Mouse (Mus musculus) B cell, adult 2 months (primary cell): ENCODE results near the gene Cyp2t4.

Experiments
- DNase-seq, 2 experiments: peaks; one replicate each; pipeline ENCODE4 v3.0.0; 2022

Cyp2t4 gene

DNA sequence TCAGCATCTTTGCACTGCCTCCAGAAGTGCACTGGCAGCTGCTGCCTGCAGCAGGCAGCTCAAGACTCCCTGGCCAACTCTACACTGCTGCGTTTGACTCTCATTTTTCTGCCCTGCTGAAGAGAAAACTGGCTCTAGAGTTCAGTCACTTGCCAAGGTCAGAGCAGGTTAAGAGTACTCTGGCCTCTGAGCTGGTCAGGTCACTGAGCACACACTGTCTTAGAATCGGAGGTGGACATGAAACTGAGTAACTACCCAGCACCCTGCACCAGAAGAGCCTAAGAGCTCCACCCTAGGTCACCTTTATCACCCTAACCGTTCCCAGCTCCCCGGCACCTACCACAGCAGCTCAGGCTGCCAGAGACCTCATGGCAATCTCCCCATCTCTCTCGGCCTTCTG lies 32.5 kb downstream of the Cyp2t4 start:
- no peak for DNase-seq

DNA sequence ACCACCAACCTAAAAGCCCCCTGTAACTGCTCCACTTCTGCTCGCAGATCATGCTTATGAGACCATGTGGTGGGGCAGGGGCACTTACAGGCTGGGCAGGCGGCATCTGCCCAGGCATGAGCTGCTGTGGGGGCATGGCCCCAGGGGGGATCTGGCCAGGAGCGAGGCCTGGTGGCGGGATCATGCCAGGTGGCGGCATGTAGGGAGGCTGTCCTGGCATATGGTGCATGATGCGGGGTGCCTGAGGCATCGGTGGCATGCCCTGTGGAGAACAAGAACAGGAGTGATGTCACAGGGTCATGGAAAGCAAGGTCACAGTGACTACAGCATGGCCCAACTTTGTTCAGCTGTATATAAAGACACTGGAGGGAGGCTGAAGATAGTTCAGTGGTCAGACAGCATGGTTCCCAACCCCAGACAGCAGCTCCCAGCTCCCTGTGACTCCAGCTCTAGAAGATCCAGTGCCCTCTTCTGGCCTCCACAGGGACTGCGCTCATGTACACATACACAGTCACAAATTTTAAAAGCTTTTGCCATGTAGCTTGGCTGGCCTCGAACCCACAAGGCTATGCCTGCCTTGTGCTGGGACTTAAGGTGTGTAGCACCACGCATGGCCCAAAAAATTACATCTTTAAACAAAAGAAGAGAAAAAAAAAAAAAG lies 35.9 kb downstream of the Cyp2t4 start:
- peak; percentile 23 to 28 for DNase-seq

DNA sequence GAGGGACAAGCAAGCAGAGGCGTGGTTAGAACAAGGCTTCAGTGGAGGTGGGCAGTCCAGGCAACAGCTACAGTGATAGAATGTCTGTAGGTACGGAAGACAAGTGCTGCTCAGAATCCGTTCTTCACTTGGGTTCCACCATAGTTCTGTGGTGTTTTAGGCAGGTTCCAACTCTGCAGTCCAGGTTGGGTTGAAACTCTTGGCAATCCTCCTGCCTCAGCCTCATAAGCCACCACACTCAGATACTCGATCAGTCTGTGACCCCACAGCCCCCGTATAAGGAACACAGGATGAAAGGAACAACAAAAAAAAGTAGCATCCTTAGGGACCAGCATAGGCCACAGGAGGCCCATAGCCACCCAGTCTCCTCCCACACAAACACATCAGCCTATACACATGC lies 38.9 kb downstream of the Cyp2t4 start:
- DNase-seq, result no peak

DNA sequence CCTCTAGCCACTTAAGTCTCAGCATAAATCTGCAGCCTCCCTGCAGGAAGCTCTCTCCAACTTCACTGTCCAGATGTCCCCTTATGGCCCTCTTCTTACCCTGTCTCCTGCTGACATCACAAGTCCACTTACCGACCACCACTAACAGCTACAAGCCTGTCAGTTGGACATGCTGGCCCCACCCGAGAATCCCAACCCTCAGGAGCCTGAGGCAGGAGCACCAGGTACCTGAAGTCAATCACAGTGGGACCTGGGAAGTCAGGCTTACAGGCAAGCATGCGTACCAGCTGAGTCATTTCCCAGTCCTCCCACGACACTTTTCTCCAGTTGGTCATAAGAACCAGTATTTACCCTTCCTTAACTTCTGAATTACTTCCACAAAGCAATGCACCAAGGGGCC lies 40.2 kb downstream of the Cyp2t4 start:
- no peak for DNase-seq

DNA sequence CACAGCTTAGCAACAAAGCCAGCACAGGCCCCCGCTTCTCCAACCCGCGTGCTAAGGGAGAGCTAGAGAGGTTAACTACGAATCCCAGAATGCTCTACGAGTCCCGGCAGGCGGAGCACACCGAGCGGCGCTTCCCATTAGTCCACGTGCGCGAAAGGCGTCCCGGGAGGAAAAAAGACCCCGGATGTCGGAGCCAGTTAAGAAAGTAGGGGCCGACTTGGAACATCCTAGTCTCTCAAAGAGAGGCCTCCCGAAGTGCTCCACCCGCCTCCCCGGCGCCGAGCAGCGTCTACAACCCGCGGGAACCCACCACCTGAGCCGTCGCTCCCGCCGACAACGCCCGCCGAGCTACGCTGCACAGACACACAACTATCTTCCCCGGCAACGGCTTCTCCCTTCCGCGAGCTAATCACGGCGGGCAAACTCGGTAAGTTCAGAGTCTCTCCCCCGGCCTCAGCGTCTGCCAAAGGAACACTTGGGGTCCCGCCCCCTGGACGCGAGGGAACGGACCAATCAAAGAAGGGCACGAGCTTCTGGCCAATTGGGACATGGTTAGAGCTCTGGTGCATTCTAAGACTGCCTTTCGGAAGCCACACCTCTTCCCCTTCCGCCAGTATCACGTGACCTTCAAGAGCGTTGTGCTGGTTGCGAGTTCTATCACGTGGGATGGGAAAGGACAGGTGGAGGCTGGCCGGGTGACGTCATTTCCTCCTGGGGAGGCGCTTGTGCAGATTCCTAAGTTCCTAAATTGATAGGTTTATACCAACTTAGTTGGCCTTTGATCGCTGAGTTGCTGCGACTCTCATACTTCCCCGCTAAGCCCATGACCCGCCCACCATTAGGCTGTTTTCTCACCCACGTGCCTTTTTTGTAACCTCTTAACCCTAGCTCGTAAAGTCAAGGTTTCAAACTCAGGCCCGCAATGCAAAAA lies 42.4 kb downstream of the Cyp2t4 start, which contains the start of the genes BC024978 and Snrpa:
TSS of gene BC024978 (plus strand) at position 101 of the 931 bp plus-strand sequence.
TSS of gene Snrpa (minus strand) at position 591 of the 931 bp plus-strand sequence.
- peak; percentile 93 to 96 for DNase-seq

DNA sequence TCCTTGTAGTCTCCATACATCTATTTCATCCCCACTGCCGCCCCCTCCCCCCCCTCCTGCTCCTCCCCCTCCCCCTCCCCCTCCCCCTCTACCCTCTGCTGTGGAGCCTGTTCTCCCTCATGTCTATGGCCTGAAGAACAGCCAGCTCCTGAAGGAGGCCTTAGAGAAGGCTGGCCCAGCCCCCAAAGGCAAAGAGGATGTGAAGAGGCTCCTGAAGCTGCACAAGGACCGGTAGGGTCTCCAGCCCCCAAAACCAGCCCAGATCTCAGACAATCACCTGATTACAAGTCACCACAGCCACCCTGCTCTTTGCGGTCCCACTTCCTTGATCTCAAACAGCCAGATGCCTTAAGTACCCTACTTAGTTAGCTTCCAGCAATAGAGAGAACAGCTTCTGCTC lies 43.6 kb downstream of the Cyp2t4 start:
- no peak for DNase-seq

DNA sequence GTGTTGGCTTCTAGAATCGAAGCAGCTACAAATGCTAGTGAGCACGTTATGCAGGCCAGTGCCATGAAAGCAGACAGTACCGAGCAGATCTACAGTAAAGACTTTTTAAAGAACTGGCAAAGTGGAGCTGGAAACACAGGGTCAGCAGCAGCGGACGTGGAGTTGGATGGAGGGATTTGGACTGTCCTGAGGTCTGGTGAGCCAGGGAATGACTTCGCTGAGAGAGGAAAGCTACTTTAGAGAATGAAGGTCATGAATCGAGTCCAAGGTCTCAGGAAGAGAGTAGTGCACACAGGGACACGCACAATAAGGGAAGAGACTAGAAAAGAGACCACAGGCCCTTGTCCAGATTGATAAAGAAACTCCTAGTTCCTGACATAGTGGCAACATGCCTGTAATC lies 44.1 kb downstream of the Cyp2t4 start:
- DNase-seq, result no peak

DNA sequence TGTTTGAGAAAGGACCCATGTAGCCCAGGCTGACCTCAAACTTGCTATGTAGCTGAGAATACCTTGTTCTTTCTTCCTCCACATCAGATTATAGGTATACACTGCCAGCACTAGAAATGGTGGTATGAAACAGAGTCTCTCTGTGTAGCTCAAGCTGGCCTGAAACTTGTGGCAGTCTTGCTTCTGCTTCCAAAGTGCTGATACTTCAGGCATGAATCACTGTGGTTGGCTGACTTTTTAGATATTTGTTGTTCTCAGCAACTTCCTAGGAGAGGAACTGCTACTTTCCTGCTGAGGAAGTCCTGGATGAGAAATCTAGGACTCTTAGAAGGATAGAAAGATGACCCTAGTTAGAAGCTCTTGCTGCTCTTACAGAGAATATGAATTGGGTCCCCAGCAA lies 44.8 kb downstream of the Cyp2t4 start:
- no peak for DNase-seq

DNA sequence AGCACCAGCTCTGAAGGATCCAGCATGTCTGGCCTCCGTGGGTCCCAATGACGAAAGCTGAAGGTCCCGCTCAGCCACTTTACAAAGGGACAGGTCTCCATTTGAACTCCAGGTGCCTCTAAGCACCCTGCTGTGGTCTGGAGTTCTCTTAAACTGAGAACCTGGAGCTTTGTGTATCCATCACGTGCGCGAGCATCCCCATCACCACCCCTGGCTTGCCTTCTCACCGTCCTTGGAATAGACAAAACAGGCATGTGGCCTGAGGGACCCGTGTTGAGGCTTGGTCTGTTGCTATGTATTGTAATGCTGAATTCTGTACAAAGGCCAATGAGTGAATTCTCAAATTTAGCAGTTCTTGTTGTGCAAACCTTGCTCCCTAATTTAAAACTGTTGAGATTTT lies 45.3 kb downstream of the Cyp2t4 start:
- DNase-seq, result no peak

DNA sequence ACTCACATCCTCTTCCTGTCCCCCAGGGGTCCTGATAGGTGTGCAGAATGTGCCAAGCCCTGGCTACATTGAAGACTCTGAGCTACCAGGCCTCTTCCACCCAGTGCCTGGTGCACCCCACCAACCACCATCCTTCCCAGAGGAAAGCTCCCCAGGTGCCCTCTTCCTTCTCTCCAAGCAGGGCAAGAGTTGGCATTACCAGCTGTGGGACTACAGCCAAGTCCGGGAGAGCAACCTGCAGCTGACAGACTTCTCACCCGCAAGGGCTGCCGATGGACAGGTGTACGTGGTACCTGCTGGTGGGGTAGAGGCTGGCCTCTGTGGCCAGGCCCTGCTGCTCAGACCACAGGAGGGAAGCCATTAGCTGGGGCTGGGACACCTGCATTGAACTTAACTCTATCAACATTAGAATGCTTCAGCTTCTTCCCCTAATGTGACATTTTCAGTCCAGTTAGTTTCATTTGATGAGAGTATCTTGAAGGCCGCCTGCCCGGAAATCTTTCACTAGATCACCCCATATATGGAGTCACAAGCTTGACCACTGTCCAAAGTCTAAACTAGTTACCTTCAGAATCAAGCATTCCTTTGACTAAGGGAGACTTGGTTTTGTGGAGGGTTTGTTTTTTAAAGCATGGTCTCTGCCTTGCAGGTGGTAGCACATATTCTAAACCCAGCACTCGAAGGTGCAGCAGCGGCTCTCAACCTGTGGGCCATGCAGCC lies 50.4 kb downstream of the Cyp2t4 start:
- no peak for DNase-seq
